Mouse (Mus musculus): ENCODE data around the gene Tada3.

DNA sequence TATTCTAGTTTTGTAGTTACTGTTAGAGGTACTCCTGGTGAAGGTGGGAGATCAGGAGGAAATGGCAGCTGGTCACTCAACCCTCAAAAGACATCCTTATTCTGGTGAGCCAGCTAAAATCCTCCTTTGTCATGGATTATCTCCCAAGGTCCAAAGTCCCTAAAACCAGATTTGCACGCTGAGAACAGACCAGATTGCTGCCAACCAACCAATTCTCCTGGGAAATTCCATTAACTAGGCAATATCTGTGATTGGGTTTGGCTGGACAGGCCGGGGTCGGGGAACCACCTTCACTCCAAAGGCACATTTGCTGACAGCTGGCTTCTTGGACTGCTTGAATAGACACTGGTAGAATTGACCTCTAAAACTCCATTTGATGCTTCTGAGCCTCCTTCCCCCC, 13.0 kb upstream of the Tada3 start:
- TF ChIP-seq POLR2A (IDR thresholded peaks at IDR 0.05; ENCODE audit: insufficient read depth, low read depth, low read length) (no peak), CTCF (IDR thresholded peaks at IDR 0.05; ENCODE audit: insufficient read depth, low read depth, low read length) (no peak)

Data from olfactory bulb, adult 2 months (tissue).